Mouse (Mus musculus): ENCODE measurements around the gene Itga9. TPM values are rescaled to one million over a fixed set of nuclear protein-coding genes. Genes with fewer than 3 reads are reported as not detected.

The Itga9 gene
- polyA plus RNA-seq, 1 experiment from 2014 or later, result 12.6 TPM

DNA sequence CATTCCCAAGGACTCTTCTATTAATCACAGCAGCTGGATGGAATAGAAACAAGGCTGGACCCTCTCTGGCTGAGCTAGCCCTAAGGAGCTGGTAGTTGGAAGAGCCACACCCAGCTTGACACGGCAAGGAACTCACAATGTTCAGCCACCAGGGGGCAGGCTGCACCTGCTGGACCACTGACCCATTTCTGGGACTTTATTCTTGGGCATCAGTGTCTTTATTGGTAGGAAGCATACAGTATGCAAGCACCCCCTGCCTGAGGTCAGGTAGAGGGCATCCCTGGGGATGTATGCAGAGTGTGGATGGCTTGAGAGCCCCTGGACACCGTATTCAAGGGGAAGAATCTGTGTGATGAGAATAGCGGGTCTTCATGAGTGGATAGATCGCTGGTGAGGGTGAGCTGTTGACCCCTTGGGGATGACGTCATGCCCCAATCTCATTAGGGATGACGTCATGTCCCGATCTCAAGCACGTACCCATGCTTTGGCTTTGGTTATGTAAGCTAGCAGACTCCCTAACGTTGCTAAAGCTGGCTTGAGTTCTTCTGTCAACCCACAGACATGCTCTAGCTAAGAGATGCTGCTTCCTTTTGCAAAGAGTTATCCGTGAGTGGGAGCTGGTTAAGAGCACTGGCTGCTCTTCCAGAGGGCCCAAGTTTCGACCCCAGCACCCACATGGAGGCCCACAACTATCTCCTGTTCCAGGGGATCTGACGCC lies 314.5 kb downstream of the Itga9 start:
- H3K9ac ChIP-seq (ENCODE audit: low read length), result no peak overlapping the region
- H3K4me3 ChIP-seq (ENCODE audit: low read depth, low read length), result no peak overlapping the region
- H3K27ac ChIP-seq (ENCODE audit: low read depth), result no peak overlapping the region
- peak; percentile 95 for DNase-seq (ENCODE audit: low spot score)
- H3K4me1 ChIP-seq (replicated peaks; ENCODE audit: control insufficient read depth, insufficient read depth, low read length), result peaks cover 7% of the 10 kb centered on the region
- ATAC-seq (replicated peaks; ENCODE audit: low FRiP score, low TSS enrichment, low read depth), result peak; percentile 28
- H3K9me3 ChIP-seq (ENCODE audit: control insufficient read depth, low read length), result no peaks in the 10 kb centered on the region
- H3K27me3 ChIP-seq (replicated peaks; ENCODE audit: control insufficient read depth, insufficient read depth, low read length), result no peaks in the 10 kb centered on the region
- no peaks in the 10 kb centered on the region for H3K36me3 ChIP-seq (ENCODE audit: control insufficient read depth, insufficient read depth, low read length)
- WGBS, result 46% methylated on average over 12 of the region's 12 CpGs
- H3K4me2 ChIP-seq (ENCODE audit: low read length), result no peak overlapping the region

DNA sequence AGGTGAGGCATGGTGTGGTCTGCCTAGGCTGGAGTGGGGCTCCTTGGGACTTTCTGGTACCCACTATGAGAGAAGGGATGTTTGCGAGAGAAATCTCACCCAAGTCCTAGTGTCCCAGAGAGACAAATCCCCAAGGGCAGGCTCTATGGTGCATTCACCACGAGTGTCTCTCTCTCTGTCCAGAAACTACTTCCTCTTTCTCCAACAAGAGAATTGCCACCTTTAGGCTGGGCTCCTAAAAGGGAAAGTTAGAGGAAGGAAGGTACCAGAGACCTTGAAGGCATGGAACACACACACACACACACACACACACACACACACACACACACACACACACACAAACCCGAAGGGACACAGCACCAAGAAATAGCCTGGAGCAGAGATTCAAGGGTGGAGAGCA lies 315.4 kb downstream of the Itga9 start:
- H3K27me3 ChIP-seq (replicated peaks; ENCODE audit: control insufficient read depth, insufficient read depth, low read length), result no peaks in the 10 kb centered on the region
- WGBS, result 63% methylated on average over 3 of the region's 3 CpGs
- no peak overlapping the region for H3K9ac ChIP-seq (ENCODE audit: low read length)
- no peaks in the 10 kb centered on the region for H3K36me3 ChIP-seq (ENCODE audit: control insufficient read depth, insufficient read depth, low read length)
- H3K4me1 ChIP-seq (replicated peaks; ENCODE audit: control insufficient read depth, insufficient read depth, low read length), result peaks cover 7% of the 10 kb centered on the region
- no peak overlapping the region for H3K4me2 ChIP-seq (ENCODE audit: low read length)
- H3K9me3 ChIP-seq (ENCODE audit: control insufficient read depth, low read length), result no peaks in the 10 kb centered on the region
- DNase-seq (ENCODE audit: low spot score) (no peak), ATAC-seq (replicated peaks; ENCODE audit: low FRiP score, low TSS enrichment, low read depth) (no peak)
- no peak overlapping the region for H3K27ac ChIP-seq (ENCODE audit: low read depth)
- no peak overlapping the region for H3K4me3 ChIP-seq (ENCODE audit: low read depth, low read length)

DNA sequence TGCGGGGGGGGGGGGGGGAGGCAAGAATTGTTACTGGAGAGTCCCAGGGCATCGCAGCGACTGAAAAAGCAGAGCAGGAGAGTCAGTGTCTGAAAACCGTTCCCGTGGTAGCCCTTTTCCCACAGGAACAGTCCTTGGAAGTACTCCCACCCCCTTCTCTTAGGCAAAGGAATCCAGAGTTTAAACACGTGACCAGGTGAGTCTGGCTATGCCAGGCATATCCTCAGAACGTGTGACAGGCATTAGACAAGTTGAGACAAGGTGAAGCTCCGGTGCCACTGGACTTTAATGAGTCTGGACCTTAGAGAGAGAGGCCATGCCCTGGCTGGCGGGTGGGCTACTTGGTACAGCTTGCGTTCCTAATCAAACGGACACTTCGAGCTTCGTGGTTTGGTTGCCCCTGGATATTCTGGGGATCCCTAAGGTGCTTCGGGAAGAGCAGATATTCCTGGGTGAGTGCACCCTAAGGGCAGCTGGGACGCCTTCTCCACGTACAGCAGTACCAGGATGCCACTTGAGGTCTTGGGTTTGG lies 318.1 kb downstream of the Itga9 start:
- Histone ChIP-seq H3K9ac (ENCODE audit: low read length) (peak overlapping the region; percentile 66; the same call in 1 of the 2 replicates), H3K27me3 (replicated peaks; ENCODE audit: control insufficient read depth, insufficient read depth, low read length) (no peaks in the 10 kb centered on the region), H3K36me3 (ENCODE audit: control insufficient read depth, insufficient read depth, low read length) (no peaks in the 10 kb centered on the region), H3K4me2 (ENCODE audit: low read length) (peak overlapping the region; percentile 96), H3K4me1 (replicated peaks; ENCODE audit: control insufficient read depth, insufficient read depth, low read length) (peaks cover 17% of the 10 kb centered on the region), H3K4me3 (ENCODE audit: low read depth, low read length) (peak overlapping the region; percentile 88), H3K27ac (ENCODE audit: low read depth) (peak overlapping the region; percentile 63; the same call in 1 of the 2 replicates), H3K9me3 (ENCODE audit: control insufficient read depth, low read length) (no peaks in the 10 kb centered on the region)
- DNase-seq (ENCODE audit: low spot score) (no peak), ATAC-seq (replicated peaks; ENCODE audit: low FRiP score, low TSS enrichment, low read depth) (no peak)
- 19% methylated on average over 16 of the region's 16 CpGs for WGBS

DNA sequence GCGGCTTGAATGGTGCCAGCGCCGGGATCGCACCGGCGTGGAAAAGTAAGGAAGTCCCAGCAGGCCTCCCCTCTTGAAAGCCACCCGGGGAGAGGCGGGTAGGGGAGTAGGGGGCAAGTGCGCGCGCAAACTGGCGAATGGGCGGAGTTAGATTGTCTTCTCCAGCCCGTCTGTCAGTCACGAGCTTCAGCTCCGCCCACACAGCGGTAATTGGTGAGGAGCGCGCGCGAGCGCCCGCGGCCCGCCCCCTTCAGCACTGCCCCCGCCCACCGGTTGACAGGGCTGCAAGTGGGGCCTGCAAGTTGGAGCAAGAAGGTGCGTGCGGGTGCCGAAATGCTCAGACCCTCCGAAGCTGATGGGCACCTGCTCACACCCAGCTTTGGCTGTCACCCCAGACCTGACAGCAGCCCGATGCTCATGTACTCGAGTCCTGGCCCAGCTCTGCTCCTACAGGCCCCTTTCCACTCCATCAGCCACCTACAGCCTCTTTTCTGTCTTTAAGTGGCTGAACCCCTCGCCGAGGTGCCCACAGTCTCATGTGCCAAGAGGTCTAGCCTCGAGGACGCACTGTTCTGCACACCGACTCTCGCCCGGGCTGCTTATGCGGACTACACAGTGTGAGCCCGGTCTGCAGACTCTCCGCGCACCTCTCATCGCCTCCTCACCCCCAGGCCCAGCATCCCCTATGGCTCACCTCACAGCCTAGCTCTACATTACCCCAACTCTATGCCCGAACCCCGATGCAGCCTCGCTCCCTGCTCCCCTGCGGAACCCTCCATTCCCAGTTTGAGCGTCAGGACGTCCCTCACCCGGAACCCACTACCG lies 319.0 kb downstream of the Itga9 start:
- peaks cover 20% of the 10 kb centered on the region for H3K4me1 ChIP-seq (replicated peaks; ENCODE audit: control insufficient read depth, insufficient read depth, low read length)
- peak overlapping the region; percentile 66 for H3K9ac ChIP-seq (ENCODE audit: low read length)
- H3K9me3 ChIP-seq (ENCODE audit: control insufficient read depth, low read length), result no peaks in the 10 kb centered on the region
- ATAC-seq (replicated peaks; ENCODE audit: low FRiP score, low TSS enrichment, low read depth) (peak; percentile 79), DNase-seq (ENCODE audit: low spot score) (peak; percentile 96)
- H3K36me3 ChIP-seq (ENCODE audit: control insufficient read depth, insufficient read depth, low read length), result 0 out of 2 replicates have a peak, but pooled peaks cover 3% of the 10 kb centered on the region
- peak overlapping the region; percentile 96 for H3K4me2 ChIP-seq (ENCODE audit: low read length)
- peak overlapping the region; percentile 63 for H3K27ac ChIP-seq (ENCODE audit: low read depth)
- no peaks in the 10 kb centered on the region for H3K27me3 ChIP-seq (replicated peaks; ENCODE audit: control insufficient read depth, insufficient read depth, low read length)
- H3K4me3 ChIP-seq (ENCODE audit: low read depth, low read length), result peak overlapping the region; percentile 88
- WGBS, result under 1% methylated on average over 51 of the region's 53 CpGs

DNA sequence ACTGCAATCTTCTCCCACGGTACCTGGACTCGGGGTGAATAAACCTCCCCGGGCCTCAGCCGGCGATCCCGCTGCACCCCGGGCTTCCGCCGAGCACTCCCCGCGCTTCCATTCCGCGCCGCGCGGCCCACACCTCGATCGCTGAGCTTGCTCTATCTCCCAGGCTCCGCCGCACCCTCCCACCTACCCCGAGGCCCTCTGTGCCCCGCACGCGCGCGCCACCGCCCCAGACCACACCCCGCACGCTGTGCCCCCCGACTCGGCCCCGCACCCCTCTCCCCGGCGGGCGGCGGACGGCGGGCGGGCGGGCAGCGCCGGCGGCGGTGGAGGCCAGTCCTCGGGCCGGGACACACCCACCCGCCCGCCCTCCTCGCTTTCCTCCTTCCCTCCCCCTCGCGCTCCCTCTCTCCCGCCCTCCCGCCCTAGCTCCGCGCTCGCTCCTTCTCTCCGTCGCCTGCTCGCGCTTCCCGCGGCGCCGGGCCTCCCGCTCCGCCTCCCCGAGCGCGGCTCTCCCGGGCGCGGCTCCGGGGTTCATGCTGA lies 319.7 kb downstream of the Itga9 start, which contains the start of gene Ctdspl:
Gene Ctdspl, plus strand, starts transcription at position 343 of the 540 bp plus-strand sequence.
- Histone ChIP-seq H3K4me1 (replicated peaks; ENCODE audit: control insufficient read depth, insufficient read depth, low read length) (peaks cover 20% of the 10 kb centered on the region), H3K9me3 (ENCODE audit: control insufficient read depth, low read length) (no peaks in the 10 kb centered on the region), H3K27me3 (replicated peaks; ENCODE audit: control insufficient read depth, insufficient read depth, low read length) (no peaks in the 10 kb centered on the region), H3K27ac (ENCODE audit: low read depth) (peak within 1 kb of the TSS; percentile 63), H3K4me2 (ENCODE audit: low read length) (peak within 1 kb of the TSS; percentile 96), H3K9ac (ENCODE audit: low read length) (peak within 1 kb of the TSS; percentile 66), H3K4me3 (ENCODE audit: low read depth, low read length) (peak within 1 kb of the TSS; percentile 88), H3K36me3 (ENCODE audit: control insufficient read depth, insufficient read depth, low read length) (0 out of 2 replicates have a peak, but pooled peaks cover 5% of the 10 kb centered on the region)
- DNase-seq (ENCODE audit: low spot score) (peak; percentile 85), ATAC-seq (replicated peaks; ENCODE audit: low FRiP score, low TSS enrichment, low read depth) (peak; percentile 41)
- WGBS, result under 1% methylated on average over 42 of the region's 73 CpGs

DNA sequence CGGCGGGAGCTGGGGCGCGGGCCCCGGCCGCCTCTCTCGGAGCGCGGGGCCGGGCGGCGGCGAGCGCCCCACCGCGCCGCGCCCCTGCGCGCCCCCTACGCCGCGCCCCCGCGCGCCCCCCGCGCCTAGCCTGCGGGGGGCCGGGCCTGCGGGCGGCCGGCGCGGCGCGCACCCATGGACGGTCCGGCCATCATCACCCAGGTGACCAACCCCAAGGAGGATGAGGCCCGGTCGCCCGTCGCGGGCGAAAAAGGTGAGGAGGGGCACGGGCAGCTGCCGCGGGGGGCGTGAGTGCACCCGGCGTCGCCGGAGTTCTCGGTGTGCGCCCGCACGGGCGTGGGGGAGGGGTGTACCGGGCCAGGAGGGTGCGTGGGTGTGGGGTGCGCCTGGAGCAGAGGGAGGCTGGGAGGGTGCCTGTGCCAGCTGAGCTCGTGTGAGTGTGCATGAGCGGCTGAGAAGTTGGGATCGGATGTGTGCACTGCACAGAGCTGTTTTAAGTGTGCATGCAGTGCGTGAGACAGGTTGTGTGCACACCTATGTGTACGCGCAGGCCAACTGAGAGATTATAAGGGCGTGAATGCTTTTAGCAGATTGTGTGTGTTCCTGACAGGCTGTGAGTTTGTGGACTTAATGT lies 320.3 kb downstream of the Itga9 start:
- Histone ChIP-seq H3K4me3 (ENCODE audit: low read depth, low read length) (peak overlapping the region; percentile 88), H3K27ac (ENCODE audit: low read depth) (peak overlapping the region; percentile 63), H3K27me3 (replicated peaks; ENCODE audit: control insufficient read depth, insufficient read depth, low read length) (no peaks in the 10 kb centered on the region), H3K36me3 (ENCODE audit: control insufficient read depth, insufficient read depth, low read length) (0 out of 2 replicates have a peak, but pooled peaks cover 5% of the 10 kb centered on the region), H3K4me1 (replicated peaks; ENCODE audit: control insufficient read depth, insufficient read depth, low read length) (peaks cover 20% of the 10 kb centered on the region), H3K9me3 (ENCODE audit: control insufficient read depth, low read length) (no peaks in the 10 kb centered on the region), H3K9ac (ENCODE audit: low read length) (peak overlapping the region; percentile 66), H3K4me2 (ENCODE audit: low read length) (peak overlapping the region; percentile 96)
- peak; percentile 12; the same call in 1 of the 2 replicates for ATAC-seq (replicated peaks; ENCODE audit: low FRiP score, low TSS enrichment, low read depth)
- no peak for DNase-seq (ENCODE audit: low spot score)
- WGBS, result 3% methylated on average over 39 of the region's 68 CpGs

DNA sequence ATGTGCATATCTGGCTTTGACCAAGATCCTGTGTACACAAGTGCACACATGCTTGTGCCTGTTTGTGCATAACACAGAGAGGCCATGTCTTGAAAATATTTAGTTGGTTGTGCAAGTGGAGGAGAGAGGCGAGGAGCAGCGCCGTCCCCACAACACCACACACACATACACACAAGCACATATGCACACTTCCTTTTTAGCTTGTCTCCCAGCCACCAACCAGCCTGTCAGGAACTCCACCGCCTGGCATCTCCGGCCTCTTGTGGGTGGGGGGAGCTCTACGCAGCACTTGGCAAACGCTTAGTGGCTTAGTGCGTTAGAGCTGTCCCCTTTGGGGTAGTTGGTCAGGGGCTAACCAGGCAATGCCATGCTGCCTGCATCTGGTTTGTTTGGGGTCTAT lies 321.0 kb downstream of the Itga9 start:
- DNase-seq (ENCODE audit: low spot score) (no peak), ATAC-seq (replicated peaks; ENCODE audit: low FRiP score, low TSS enrichment, low read depth) (no peak)
- Histone ChIP-seq H3K36me3 (ENCODE audit: control insufficient read depth, insufficient read depth, low read length) (0 out of 2 replicates have a peak, but pooled peaks cover 5% of the 10 kb centered on the region), H3K4me1 (replicated peaks; ENCODE audit: control insufficient read depth, insufficient read depth, low read length) (peaks cover 20% of the 10 kb centered on the region), H3K9ac (ENCODE audit: low read length) (peak overlapping the region; percentile 14; the same call in 1 of the 2 replicates), H3K4me3 (ENCODE audit: low read depth, low read length) (peak overlapping the region; percentile 88), H3K27me3 (replicated peaks; ENCODE audit: control insufficient read depth, insufficient read depth, low read length) (no peaks in the 10 kb centered on the region), H3K9me3 (ENCODE audit: control insufficient read depth, low read length) (no peaks in the 10 kb centered on the region), H3K27ac (ENCODE audit: low read depth) (no peak overlapping the region; the same call in 1 of the 2 replicates), H3K4me2 (ENCODE audit: low read length) (peak overlapping the region; percentile 96)
- WGBS, result 28% methylated on average over 8 of the region's 8 CpGs

DNA sequence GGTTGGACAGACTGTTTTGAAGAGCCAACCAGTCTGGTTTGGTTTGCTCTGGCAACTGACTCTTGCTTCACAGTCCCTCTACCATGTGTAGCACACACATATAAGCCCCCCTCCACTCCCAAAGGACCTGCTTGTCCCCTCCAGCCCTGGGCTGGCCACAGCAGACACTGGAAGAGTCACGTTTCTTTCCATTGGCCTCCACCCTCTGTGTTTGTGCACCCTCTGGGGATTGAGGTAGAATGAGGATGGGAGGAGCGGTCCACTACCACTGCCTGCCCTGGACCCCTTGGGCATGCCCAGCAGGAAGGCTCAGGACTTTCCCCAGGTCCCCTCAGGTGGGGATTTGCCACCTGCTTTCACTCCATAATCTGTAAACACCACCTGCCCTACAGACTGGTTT lies 321.5 kb downstream of the Itga9 start:
- H3K4me2 ChIP-seq (ENCODE audit: low read length), result peak overlapping the region; percentile 96
- WGBS, result 53% methylated on average over 2 of the region's 2 CpGs
- H3K4me3 ChIP-seq (ENCODE audit: low read depth, low read length), result peak overlapping the region; percentile 88
- H3K27me3 ChIP-seq (replicated peaks; ENCODE audit: control insufficient read depth, insufficient read depth, low read length), result no peaks in the 10 kb centered on the region
- DNase-seq (ENCODE audit: low spot score), result no peak
- peak overlapping the region; percentile 54; the same call in 1 of the 2 replicates for H3K27ac ChIP-seq (ENCODE audit: low read depth)
- peaks cover 20% of the 10 kb centered on the region for H3K4me1 ChIP-seq (replicated peaks; ENCODE audit: control insufficient read depth, insufficient read depth, low read length)
- no peaks in the 10 kb centered on the region for H3K9me3 ChIP-seq (ENCODE audit: control insufficient read depth, low read length)
- peak overlapping the region; percentile 14; the same call in 1 of the 2 replicates for H3K9ac ChIP-seq (ENCODE audit: low read length)
- 0 out of 2 replicates have a peak, but pooled peaks cover 5% of the 10 kb centered on the region for H3K36me3 ChIP-seq (ENCODE audit: control insufficient read depth, insufficient read depth, low read length)
- no peak for ATAC-seq (replicated peaks; ENCODE audit: low FRiP score, low TSS enrichment, low read depth)
